Mouse (Mus musculus): Measurements from ENCODE around the gene Magea2.
"Not testable (repeated sequence)": the region's sequence is repeated elsewhere in the genome, so short reads cannot be mapped to it uniquely, and the experiment has no call there.

Magea2 gene

GRCm38 (mm10) chrX:155093566-155093965 lies at the start of gene Magea2:
TSS of gene Magea2 (minus strand) at chrX:155093666.
- in situ Hi-C loops (cut with MboI; ENCODE audit: low pct_unique_long_range_greater_than_20kb in 1 of 2, low sequenced_read_pairs in 2 of 2, unreplicated experiment in 1 of 2), result not testable (repeated sequence)

GRCm38 (mm10) chrX:155128312-155128711 lies 34.8 kb upstream of the Magea2 start, which contains the start of gene Cldn34b2:
TSS of gene Cldn34b2 (minus strand) at chrX:155128412.
- in situ Hi-C loops (cut with MboI; ENCODE audit: low pct_unique_long_range_greater_than_20kb in 1 of 2, low sequenced_read_pairs in 2 of 2, unreplicated experiment in 1 of 2), result not testable (repeated sequence)

GRCm38 (mm10) chrX:155098024-155098423 lies 4.6 kb upstream of the Magea2 start:
- in situ Hi-C loops (cut with MboI; ENCODE audit: low pct_unique_long_range_greater_than_20kb in 1 of 2, low sequenced_read_pairs in 2 of 2, unreplicated experiment in 1 of 2), result no loop called here

- in situ Hi-C loops (cut with MboI; ENCODE audit: low pct_unique_long_range_greater_than_20kb in 1 of 2, low sequenced_read_pairs in 2 of 2, unreplicated experiment in 1 of 2), result not testable (repeated sequence)
These were observed 3.8 kb downstream of the Magea2 start, which contains the start of gene Magea1 for GRCm38 (mm10) chrX:155089693-155090092. TSS of gene Magea1 (minus strand) at chrX:155089793.

GRCm38 (mm10) chrX:155063045-155063444 lies 30.4 kb downstream of the Magea2 start, which contains the start of gene Magea5:
TSS of gene Magea5 (minus strand) at chrX:155063145.
- in situ Hi-C loops (cut with MboI; ENCODE audit: low pct_unique_long_range_greater_than_20kb in 1 of 2, low sequenced_read_pairs in 2 of 2, unreplicated experiment in 1 of 2), result not testable (repeated sequence)

- in situ Hi-C loops (cut with MboI; ENCODE audit: low pct_unique_long_range_greater_than_20kb in 1 of 2, low sequenced_read_pairs in 2 of 2, unreplicated experiment in 1 of 2), result not testable (repeated sequence)
These were observed 97.7 kb downstream of the Magea2 start, which contains the start of gene Magea8 for GRCm38 (mm10) chrX:154995750-154996149. TSS of gene Magea8 (minus strand) at chrX:154995850.
